Mouse (Mus musculus): ENCODE measurements around the gene Chfr.

- TF ChIP-seq POLR2A (IDR thresholded peaks at IDR 0.05; ENCODE audit: insufficient read length, low read depth), result no peak
- no peak for TF ChIP-seq TCF3 (IDR thresholded peaks at IDR 0.05; ENCODE audit: insufficient read length, low read depth)
These were observed 40.8 kb upstream of the Chfr start for GRCm38 (mm10) chr5:110094847-110095213.

Data from myocyte (in vitro differentiated cells).